Mouse (Mus musculus) inflammation-experienced regulatory T-cells, adult 6 months (primary cell): ENCODE results near the gene Prcd. TPM values are rescaled to one million over a fixed set of nuclear protein-coding genes. Genes with fewer than 3 reads are reported as not detected.
"Not testable (repeated sequence)": the region's sequence is repeated elsewhere in the genome, so short reads cannot be mapped to it uniquely, and the experiment has no call there.

Experiments used
- ATAC-seq: one replicate; pipeline ENCODE4 v1.8.0; 2017
- polyA plus RNA-seq, 3 experiments: library from polyadenylated mRNA; unstranded; fragments of 100-300 nt; shearing (Covaris generic); gene quantifications; one replicate each; pipeline ENCODE4 v1.2.1; 2017

The Prcd gene
- polyA plus RNA-seq, 3 experiments from 2014 or later, result not detected

GRCm38 (mm10) chr11:116669787-116670365 is 16.5 kb downstream of the Prcd start:
- peak; percentile 41 for ATAC-seq

DNA sequence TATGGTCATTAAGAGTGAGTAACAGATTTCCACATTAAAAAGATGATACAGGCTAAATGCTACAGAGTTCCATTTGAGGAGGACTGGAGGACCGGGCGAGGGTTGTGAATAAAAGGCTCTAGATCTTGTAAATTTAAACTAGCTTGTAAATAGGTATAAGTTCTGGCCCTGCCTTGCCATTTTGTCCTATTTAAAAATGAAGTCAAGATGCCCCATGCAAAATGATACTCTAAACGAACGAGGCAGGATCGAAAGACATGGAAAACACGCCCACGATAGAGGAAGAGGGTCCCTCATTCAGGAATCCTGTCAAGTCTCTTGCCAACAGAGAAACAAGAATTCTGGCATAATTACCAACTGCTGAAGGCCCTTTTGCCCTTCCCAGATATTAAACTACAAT is 17.1 kb downstream of the Prcd start:
- no peak for ATAC-seq

DNA sequence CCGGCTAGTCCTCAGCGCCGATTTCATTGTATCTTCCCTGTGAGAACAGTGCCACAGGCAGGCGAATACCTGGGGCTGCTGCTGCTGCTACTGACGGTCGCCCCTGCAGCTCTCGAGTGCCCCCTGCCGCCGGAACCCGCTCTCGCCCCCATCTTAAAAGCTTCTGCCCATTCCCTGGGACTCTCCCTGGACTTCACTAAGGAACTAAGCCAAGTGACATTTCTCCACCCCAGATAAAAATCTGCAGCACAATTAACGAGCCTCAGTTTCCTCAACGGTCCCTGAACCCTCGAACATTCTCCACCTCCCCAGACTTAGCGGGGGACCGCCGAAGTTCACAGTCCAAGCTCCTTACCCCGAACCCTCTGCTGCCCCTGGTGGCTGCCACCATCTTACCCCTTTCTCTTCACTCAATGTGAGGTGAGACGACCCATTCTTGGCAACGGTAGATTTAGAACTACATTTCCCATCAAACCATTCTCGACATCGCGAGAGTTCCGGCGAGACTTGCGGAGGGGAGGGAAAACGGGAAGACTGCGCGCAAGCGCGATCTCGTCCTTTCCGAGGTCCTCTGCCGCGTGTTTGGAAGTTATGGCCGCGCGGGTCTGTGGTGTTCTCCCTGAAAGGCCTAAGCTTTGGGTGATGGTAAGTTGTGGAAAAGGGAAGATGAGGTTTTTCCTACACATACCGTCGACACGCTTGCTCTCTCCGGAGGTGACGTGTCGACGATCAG is 17.9 kb downstream of the Prcd start:
- peak; percentile 88 for ATAC-seq

- peak; percentile 36 for ATAC-seq
Measured at GRCm38 (mm10) chr11:116671845-116672434, 18.6 kb downstream of the Prcd start.

GRCm38 (mm10) chr11:116672595-116672994 is 19.3 kb downstream of the Prcd start:
- no peak for ATAC-seq

DNA sequence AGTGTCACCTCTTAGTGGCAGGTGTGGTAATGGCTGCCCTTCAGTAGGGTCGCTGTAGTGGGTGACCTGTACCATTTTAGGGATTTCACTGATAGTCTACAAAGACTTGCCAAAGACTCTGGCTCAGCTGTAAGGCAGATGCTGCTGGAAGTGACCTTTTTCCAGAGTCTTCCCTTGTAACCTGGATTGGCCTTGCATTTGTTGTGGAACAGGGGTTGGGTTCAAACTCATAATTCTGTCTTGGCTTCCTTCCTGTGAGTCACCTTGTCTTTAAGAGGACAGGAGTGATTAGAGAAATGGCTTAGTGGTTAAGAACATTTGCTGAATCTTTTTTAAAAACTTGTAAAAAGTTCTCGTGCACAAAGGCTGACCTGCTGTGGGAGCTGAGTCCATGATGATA is 20.1 kb downstream of the Prcd start:
- no peak for ATAC-seq

- ATAC-seq, result no peak
Measured at GRCm38 (mm10) chr11:116674616-116675379, 21.5 kb downstream of the Prcd start.

GRCm38 (mm10) chr11:116675429-116675828 is 22.1 kb downstream of the Prcd start:
- not testable (repeated sequence) for ATAC-seq

DNA sequence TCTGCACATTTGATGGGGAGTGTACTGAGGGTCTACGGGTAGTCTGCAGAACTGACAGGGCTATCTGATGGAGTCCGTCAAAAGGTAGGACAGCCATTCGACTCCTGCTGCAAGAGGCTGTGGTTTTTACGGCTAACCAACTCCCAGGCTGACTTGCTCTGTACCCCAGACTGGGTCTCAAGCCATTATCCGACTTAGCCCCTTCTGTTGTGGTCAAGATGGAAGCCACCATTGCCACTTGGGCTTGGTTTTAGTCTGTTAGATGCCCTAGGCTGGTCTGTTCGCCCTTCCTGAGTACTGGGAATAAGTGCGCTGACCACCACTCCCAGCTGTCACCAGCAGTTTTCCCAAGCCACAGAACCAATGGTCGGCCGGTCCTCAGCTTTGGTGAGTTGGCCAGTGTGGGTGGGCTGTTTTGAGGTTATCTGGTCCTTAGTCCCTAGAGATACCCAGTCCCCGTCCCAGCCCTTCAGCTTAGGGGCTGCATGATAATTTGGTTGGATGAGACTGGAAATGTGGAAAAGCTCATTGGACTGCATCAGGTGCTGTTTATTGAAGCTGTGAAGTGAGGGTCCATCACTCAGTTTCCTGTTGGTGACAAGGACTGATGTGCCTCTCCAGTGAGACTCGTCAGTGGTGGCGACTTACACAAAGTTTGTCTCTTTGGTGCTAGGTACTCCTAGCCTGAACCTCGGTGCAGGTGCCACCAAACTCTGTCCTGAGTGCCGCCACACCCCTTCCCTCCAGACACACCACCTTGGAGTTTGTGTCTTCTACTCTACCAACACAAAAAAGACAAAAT is 23.0 kb downstream of the Prcd start:
- ATAC-seq, result no peak

GRCm38 (mm10) chr11:116677711-116678441 is 24.5 kb downstream of the Prcd start:
- no peak for ATAC-seq

GRCm38 (mm10) chr11:116679148-116679547 is 25.8 kb downstream of the Prcd start:
- no peak for ATAC-seq

GRCm38 (mm10) chr11:116680321-116681091 is 27.2 kb downstream of the Prcd start:
- ATAC-seq, result no peak

DNA sequence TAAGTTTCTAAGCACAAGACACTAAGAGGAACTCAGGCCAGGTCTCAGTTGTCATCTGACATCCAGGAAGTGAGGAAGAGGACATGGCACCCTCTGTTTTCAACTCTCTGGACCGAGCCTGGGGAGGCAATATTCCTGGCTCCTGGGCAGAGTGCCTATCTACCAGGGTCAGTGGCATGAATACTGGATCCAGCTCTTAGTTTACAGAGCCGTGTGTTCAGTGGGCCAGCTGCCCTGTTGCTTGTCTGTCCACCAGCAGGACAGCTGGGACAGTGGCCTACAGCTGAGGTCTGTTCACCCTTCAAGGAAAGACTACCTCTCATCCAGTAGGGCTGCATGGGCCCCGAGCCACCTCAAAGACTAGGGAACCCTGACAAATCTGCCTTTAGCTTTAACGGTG is 27.8 kb downstream of the Prcd start:
- no peak for ATAC-seq

GRCm38 (mm10) chr11:116682501-116683144 is 29.3 kb downstream of the Prcd start:
- no peak for ATAC-seq

DNA sequence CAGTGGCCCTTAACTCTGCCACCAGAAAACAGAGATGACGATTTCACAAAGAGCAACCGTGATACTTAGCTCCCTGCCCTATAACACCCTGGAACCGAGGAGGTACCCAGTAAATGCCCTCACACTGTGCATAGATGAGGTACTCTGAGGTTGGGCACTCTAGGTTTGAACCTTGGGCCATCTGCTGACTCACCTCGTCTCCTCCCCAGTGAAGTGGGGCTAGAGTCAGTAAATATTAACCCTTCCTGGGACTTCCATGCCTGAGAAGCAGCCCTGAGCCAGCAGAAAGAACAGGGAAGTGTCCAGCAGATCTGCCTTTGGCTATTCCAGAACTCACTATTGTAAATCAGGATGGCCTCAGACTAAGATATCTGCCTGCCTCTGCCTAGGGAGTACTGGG is 30.4 kb downstream of the Prcd start:
- ATAC-seq, result no peak

- ATAC-seq, result no peak
Measured at GRCm38 (mm10) chr11:116685729-116686128, 32.4 kb downstream of the Prcd start.

DNA sequence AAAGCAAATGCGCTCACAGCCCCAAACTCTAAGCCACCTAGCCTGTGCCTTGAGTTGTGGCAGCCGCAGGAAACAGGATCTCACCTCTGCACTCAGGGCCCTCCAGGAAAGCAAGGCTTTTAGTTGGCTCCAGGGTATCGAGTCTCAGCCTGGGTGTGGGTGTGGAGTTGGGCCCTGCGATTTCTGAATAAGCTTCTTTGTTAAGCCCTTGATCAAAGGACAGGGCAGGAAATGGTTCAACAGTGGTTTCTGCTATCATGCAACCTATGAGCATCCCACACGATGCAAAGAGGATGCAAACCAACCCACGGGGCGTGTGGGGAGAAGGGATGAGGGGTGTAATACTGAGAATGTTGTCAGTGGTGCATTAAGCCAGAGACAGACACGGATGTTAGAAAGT is 34.6 kb downstream of the Prcd start:
- peak; percentile 94 for ATAC-seq

DNA sequence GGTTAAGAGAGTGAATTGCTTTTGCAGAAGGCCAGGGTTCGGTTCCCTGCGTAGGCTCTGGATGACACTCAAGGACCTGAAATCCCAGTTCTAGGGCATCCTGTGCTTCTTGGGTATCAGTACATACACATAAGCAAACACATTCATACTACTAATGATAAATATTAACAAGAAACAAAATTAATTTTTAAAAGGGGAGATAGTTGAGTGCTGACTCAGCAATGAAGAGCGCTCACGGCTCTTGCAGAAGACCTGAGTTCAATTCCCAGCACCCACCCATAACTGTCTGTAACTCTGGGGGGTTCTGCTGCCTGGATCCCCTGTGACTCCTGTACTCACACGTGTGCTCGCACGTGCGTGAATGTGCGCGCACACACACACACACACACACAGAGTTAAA is 36.3 kb downstream of the Prcd start:
- ATAC-seq, result no peak

DNA sequence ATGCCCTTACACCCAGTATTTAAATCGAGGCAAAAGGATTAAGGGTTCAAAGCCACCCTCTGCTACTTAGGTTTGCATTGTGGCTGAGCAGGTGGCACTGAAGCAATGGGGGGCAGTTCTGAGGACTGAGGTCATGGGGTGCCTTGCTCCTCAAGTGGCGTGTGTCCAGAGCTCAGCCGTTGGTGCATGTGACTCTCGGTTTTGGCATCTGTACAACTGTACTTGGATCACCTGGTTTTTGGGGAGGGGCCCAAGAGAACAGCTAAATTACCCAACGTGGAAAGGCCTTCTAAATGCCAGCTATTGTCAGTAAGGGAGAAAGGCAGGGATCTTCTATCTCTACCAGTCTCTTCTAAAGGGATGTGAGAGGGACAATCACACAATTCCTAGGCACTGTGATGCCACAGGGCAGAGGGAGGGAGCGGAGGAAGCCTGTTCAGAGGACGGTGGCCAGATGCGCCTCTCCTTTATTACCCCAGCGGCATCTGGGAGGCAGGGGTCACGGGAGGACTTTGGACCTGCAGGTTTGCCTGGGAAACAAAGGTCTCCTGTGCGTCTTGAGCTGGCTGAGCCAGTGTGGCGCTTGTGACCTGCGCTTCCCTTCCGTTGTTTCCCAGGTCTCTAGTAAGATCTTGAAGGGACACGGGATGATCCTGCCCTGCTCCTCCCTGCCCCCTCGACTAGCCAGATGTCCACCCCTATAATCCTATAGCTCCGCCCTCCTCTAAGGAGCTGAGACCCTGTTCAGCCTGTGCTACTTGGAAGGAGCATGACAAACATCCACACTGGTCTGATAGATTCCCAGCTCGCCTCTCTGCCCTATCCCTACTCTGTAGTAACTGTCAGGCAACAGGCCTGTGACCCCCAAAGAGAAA is 37.6 kb downstream of the Prcd start:
- ATAC-seq, result no peak

GRCm38 (mm10) chr11:116693899-116694249 is 40.5 kb downstream of the Prcd start:
- ATAC-seq, result no peak
